Mouse (Mus musculus): ENCODE data around the gene Gja6. TPM values are rescaled to one million over a fixed set of nuclear protein-coding genes. Genes with fewer than 3 reads are reported as not detected.

The Gja6 gene
- polyA plus RNA-seq, 1 experiment, result 0.03 TPM

DNA sequence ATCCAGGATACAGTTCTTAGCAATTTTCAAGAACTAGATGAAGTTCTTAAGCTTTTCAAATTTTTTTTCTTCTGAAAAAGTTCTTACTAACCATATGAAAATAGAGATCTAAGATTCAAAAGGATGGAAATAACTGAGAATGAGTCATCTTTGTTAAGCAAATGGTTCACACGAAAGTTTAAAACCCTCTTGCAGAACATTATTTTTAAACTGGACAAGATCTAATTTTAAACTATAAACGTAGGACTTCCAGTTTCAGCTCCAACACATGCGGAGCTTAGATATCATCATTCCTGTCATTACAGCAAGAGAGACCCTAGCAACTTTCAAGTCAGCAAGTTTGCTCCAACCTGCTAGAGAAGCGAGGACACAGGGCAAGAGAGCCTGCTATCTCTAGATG lies 375 bp downstream of the Gja6 start:
- no peaks in the 10 kb centered on the region for H3K36me3 ChIP-seq (ENCODE audit: control insufficient read depth, insufficient read depth, low read length)
- 80% methylated on average over 4 of the region's 4 CpGs for WGBS
- no peak overlapping the region for H3K4me3 ChIP-seq (ENCODE audit: insufficient read depth, low read depth, low read length)
- no peak overlapping the region for H3K27ac ChIP-seq (ENCODE audit: insufficient read depth, low read depth, low read length)
- TF ChIP-seq CTCF (conservative IDR thresholded peaks at IDR 0.05; ENCODE audit: insufficient read depth, insufficient read length, low read depth, low read length) (no peak), POLR2A (IDR thresholded peaks at IDR 0.05; ENCODE audit: low read depth, low read length) (no peak)
- H3K4me1 ChIP-seq (ENCODE audit: control insufficient read depth, insufficient read depth, low read length), result no peaks in the 10 kb centered on the region
- H3K27me3 ChIP-seq (replicated peaks; ENCODE audit: control insufficient read depth, insufficient read depth, low read length), result no peaks in the 10 kb centered on the region
- DNase-seq, result no peak

DNA sequence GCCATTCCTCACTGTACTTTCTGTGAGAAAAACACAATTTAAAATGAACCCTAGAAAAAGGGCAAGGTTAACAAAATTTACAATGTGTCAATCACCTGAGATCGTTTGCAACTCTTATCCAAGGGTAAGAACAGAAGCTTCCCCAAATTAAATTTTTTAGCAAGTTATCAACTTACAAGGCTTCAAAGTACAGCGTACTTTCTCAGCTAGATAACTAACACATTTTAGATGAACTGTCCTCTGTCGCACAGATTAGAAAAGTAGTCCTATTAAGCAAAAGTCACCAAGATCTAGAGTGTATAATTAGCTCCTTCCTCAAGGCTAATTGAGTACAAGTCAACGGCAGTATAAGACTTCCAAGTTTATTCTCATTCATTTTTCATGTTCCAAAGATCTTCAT lies 939 bp downstream of the Gja6 start:
- WGBS, result 62% methylated on average over 4 of the region's 4 CpGs
- no peak overlapping the region for H3K4me3 ChIP-seq (ENCODE audit: insufficient read depth, low read depth, low read length)
- H3K27me3 ChIP-seq (replicated peaks; ENCODE audit: control insufficient read depth, insufficient read depth, low read length), result no peaks in the 10 kb centered on the region
- H3K27ac ChIP-seq (ENCODE audit: insufficient read depth, low read depth, low read length), result no peak overlapping the region
- no peak for TF ChIP-seq POLR2A (IDR thresholded peaks at IDR 0.05; ENCODE audit: low read depth, low read length)
- no peak for TF ChIP-seq CTCF (conservative IDR thresholded peaks at IDR 0.05; ENCODE audit: insufficient read depth, insufficient read length, low read depth, low read length)
- H3K4me1 ChIP-seq (ENCODE audit: control insufficient read depth, insufficient read depth, low read length), result no peaks in the 10 kb centered on the region
- no peaks in the 10 kb centered on the region for H3K36me3 ChIP-seq (ENCODE audit: control insufficient read depth, insufficient read depth, low read length)
- DNase-seq, result no peak

DNA sequence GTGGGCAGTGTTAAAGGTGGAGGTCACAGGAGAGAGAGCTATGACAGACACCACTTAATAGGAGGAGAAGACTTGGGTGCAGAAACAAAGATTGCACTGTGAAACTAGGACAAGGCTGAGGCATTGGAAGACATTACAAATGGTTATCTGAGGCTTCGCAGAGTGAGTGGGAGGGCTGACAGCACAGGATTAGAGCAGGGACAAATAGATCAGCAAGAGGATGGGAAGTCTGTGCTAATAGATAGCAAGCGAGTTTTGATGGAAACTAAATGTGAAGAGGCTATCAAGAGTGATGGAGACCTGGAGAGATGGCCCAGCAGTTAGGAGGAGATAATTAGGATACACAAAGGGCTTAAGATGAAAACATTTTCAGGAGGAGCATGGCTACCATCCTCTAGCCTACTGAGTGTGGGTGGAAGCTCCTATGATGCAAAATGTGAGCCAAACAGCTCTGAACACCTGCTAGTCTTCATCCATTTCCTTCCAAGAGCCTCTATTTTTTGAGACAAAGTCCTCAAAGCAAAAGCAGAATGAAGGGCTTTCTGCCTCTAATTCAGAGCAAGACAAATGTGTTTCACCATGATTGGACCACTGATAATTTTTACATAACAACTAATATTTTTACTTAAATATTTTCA lies 1.7 kb downstream of the Gja6 start:
- Histone ChIP-seq H3K36me3 (ENCODE audit: control insufficient read depth, insufficient read depth, low read length) (no peaks in the 10 kb centered on the region), H3K27me3 (replicated peaks; ENCODE audit: control insufficient read depth, insufficient read depth, low read length) (no peaks in the 10 kb centered on the region), H3K4me1 (ENCODE audit: control insufficient read depth, insufficient read depth, low read length) (no peaks in the 10 kb centered on the region), H3K4me3 (ENCODE audit: insufficient read depth, low read depth, low read length) (no peak overlapping the region), H3K27ac (ENCODE audit: insufficient read depth, low read depth, low read length) (no peak overlapping the region)
- no peak for TF ChIP-seq CTCF (conservative IDR thresholded peaks at IDR 0.05; ENCODE audit: insufficient read depth, insufficient read length, low read depth, low read length)
- no peak for TF ChIP-seq POLR2A (IDR thresholded peaks at IDR 0.05; ENCODE audit: low read depth, low read length)
- no peak for DNase-seq
- 94% methylated on average over 2 of the region's 2 CpGs for WGBS

DNA sequence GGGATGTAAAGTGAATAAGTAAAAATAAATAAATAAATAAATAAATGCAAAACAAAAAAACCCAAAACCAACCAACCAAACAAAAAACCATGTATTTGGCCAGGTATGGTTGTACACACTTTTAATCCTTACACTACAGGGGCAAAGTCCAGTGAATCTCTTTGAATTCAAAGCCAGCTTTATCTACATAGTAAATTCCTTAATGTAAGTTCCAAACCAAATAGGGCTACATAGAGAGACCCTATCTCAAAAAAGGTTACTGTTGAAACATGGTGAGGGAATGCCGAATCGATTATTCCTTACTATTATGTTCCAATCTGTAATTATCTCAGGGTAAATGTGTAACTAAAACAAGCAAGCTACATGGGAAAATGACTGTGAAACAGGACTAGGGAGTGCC lies 5.7 kb downstream of the Gja6 start:
- Histone ChIP-seq H3K27ac (ENCODE audit: insufficient read depth, low read depth, low read length) (no peak overlapping the region), H3K4me1 (ENCODE audit: control insufficient read depth, insufficient read depth, low read length) (no peaks in the 10 kb centered on the region), H3K27me3 (replicated peaks; ENCODE audit: control insufficient read depth, insufficient read depth, low read length) (no peaks in the 10 kb centered on the region), H3K36me3 (ENCODE audit: control insufficient read depth, insufficient read depth, low read length) (no peaks in the 10 kb centered on the region), H3K4me3 (ENCODE audit: insufficient read depth, low read depth, low read length) (no peak overlapping the region)
- no peak for DNase-seq
- 40% methylated on average over 2 of the region's 2 CpGs for WGBS
- TF ChIP-seq CTCF (conservative IDR thresholded peaks at IDR 0.05; ENCODE audit: insufficient read depth, insufficient read length, low read depth, low read length) (no peak), POLR2A (IDR thresholded peaks at IDR 0.05; ENCODE audit: low read depth, low read length) (no peak)

DNA sequence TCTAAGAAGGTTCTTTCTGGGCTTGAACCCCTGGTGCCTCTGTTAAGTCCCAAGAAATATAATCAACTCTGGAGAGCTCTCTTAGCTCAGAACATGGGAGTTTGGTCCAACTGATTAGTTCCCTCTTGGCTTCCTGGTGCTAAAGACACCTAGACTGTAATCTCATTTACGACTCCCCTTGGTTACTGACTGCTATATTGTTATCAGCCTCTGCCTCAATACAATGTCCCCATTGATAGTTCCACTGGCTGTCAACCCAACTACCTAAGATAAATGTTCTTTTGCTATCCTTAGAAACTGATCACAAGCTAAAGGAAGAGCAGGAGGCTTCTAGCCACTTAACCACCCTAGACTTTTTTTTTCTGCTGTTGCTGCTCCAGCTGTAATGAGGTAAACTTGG lies 14.8 kb downstream of the Gja6 start:
- Histone ChIP-seq H3K4me1 (ENCODE audit: control insufficient read depth, insufficient read depth, low read length) (no peaks in the 10 kb centered on the region), H3K27me3 (replicated peaks; ENCODE audit: control insufficient read depth, insufficient read depth, low read length) (no peaks in the 10 kb centered on the region), H3K4me3 (ENCODE audit: insufficient read depth, low read depth, low read length) (no peak overlapping the region), H3K27ac (ENCODE audit: insufficient read depth, low read depth, low read length) (no peak overlapping the region), H3K36me3 (ENCODE audit: control insufficient read depth, insufficient read depth, low read length) (no peaks in the 10 kb centered on the region)
- TF ChIP-seq CTCF (conservative IDR thresholded peaks at IDR 0.05; ENCODE audit: insufficient read depth, insufficient read length, low read depth, low read length), result no peak
- no peak for TF ChIP-seq POLR2A (IDR thresholded peaks at IDR 0.05; ENCODE audit: low read depth, low read length)
- 75% methylated on average over 1 of the region's 1 CpGs for WGBS
- DNase-seq, result no peak

DNA sequence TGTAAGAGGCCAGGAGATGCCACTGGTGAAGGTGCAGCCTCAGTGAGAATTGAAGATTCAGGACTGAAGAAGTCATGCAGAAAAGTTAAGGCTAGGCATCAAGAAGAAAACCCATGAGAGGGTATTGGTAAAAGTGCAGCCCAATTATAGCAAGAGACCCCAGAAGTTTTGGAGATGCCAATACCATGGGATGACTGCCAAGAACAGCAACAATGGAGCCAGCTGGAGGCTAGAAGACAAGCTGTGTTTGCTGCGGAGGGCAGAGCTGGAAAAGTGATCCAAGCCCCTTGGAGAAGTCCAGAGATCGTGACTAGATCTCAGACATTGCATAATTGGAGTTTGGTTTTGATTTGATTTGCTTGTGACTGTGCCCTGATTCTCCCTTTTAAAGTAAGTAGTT lies 20.6 kb downstream of the Gja6 start:
- Histone ChIP-seq H3K4me1 (ENCODE audit: control insufficient read depth, insufficient read depth, low read length) (no peaks in the 10 kb centered on the region), H3K27ac (ENCODE audit: insufficient read depth, low read depth, low read length) (no peak overlapping the region), H3K36me3 (ENCODE audit: control insufficient read depth, insufficient read depth, low read length) (no peaks in the 10 kb centered on the region), H3K4me3 (ENCODE audit: insufficient read depth, low read depth, low read length) (no peak overlapping the region), H3K27me3 (replicated peaks; ENCODE audit: control insufficient read depth, insufficient read depth, low read length) (no peaks in the 10 kb centered on the region)
- TF ChIP-seq CTCF (conservative IDR thresholded peaks at IDR 0.05; ENCODE audit: insufficient read depth, insufficient read length, low read depth, low read length) (no peak), POLR2A (IDR thresholded peaks at IDR 0.05; ENCODE audit: low read depth, low read length) (no peak)
- no peak for DNase-seq
- WGBS, result 87% methylated on average over 2 of the region's 2 CpGs

DNA sequence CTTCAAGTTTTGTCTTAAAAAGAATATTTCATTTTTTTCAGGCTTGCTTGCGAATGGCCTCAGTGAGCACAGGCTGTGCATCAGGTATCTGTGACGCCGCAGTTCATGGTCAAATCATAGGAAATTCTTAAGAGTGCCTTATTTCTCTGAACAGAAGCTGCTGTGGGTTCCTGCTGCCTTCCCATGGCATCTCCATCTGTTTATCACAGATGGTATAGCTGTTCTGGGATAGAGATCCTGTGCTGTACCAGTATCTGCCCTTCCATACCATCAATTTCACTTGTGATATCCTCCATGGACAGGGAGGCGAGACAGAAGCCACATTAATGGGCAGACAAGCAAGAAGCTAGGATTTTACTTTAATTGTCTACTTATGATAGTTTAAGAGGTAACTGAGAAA lies 40.3 kb downstream of the Gja6 start:
- DNase-seq, result no peak
- 94% methylated on average over 4 of the region's 4 CpGs for whole genome bisulfite sequencing
- Histone ChIP-seq H3K27me3 (replicated peaks; ENCODE audit: control insufficient read depth, insufficient read depth, low read length) (no peaks in the 10 kb centered on the region), H3K27ac (ENCODE audit: insufficient read depth, low read depth, low read length) (no peak overlapping the region), H3K36me3 (ENCODE audit: control insufficient read depth, insufficient read depth, low read length) (no peaks in the 10 kb centered on the region), H3K4me1 (ENCODE audit: control insufficient read depth, insufficient read depth, low read length) (no peaks in the 10 kb centered on the region), H3K4me3 (ENCODE audit: insufficient read depth, low read depth, low read length) (no peak overlapping the region)
- TF ChIP-seq CTCF (conservative IDR thresholded peaks at IDR 0.05; ENCODE audit: insufficient read depth, insufficient read length, low read depth, low read length) (no peak), POLR2A (IDR thresholded peaks at IDR 0.05; ENCODE audit: low read depth, low read length) (no peak)
